Mouse (Mus musculus) neural tube, embryonic 11.5 days (tissue): Measurements from ENCODE around the gene Zfp605. TPM values are rescaled to one million over a fixed set of nuclear protein-coding genes. Genes with fewer than 3 reads are reported as not detected.

ENCODE experiments used
- ATAC-seq: fragments of 200-750 bp; cut with Nextera tagmentation; 2 replicates; pipeline ENCODE4 v1.8.0; 2017; ENCODE audit warnings: moderate number of reproducible peaks, mild to moderate bottlenecking, moderate TSS enrichment, moderate library complexity; ENCODE audit not compliant: insufficient read depth, low FRiP score, low TSS enrichment
- DNase-seq: peaks from one replicate; pipeline ENCODE4 v3.0.0-alpha.2; 2015; ENCODE audit warnings: low spot score
- H3K27ac ChIP-seq: fragments of 300-500 bp; sonication (generic); 2 replicates; pipeline ENCODE4 v1.5.1; 2014; ENCODE audit warnings: low read depth, mild to moderate bottlenecking, low read length
- H3K27me3 ChIP-seq: fragments of 300-500 bp; sonication (generic); 2 replicates; pipeline ENCODE4 v1.6.1; 2014; ENCODE audit warnings: mild to moderate bottlenecking, low read length, mixed read lengths; ENCODE audit not compliant: control insufficient read depth, insufficient read depth
- H3K36me3 ChIP-seq: fragments of 300-500 bp; sonication (generic); 2 replicates; pipeline ENCODE4 v1.6.1; 2014; ENCODE audit warnings: mild to moderate bottlenecking, low read length, moderate library complexity, mixed read lengths; ENCODE audit not compliant: control insufficient read depth, insufficient read depth
- H3K4me1 ChIP-seq: fragments of 300-500 bp; sonication (generic); 2 replicates; pipeline ENCODE4 v1.6.1; 2014; ENCODE audit warnings: low read length, mixed read lengths; ENCODE audit not compliant: control insufficient read depth, insufficient read depth
- H3K4me2 ChIP-seq: fragments of 300-500 bp; sonication (generic); 2 replicates; pipeline ENCODE4 v1.6.1; 2014; ENCODE audit warnings: low read depth, mild to moderate bottlenecking, moderate library complexity
- H3K4me3 ChIP-seq: fragments of 300-500 bp; sonication (generic); 2 replicates; pipeline ENCODE4 v1.5.1; 2014; ENCODE audit warnings: low read depth, low read length
- H3K9ac ChIP-seq: fragments of 300-500 bp; sonication (generic); 2 replicates; pipeline ENCODE4 v1.6.1; 2014; ENCODE audit warnings: mild to moderate bottlenecking, low read length
- H3K9me3 ChIP-seq: fragments of 300-500 bp; sonication (generic); 2 replicates; pipeline ENCODE4 v1.6.1; 2016; ENCODE audit warnings: low read length; ENCODE audit not compliant: control insufficient read depth
- WGBS: fragments of 180-500 bp; shearing (Covaris S2); extraction: QIAGEN DNeasy Blood & Tissue Kit; methylation state at CpG from one replicate; pipeline ENCODE4 v1.1.7; 2014; 5-methylcytosine and 5-hydroxymethylcytosine counted together
- polyA plus RNA-seq: library from polyadenylated mRNA; unstranded; fragments of >200 nt; fragmentation: Nextera tagmentation; extraction: Ambion mirVana; gene quantifications from 2 replicates; pipeline ENCODE4 v1.2.1, GENCODE M21; 2014

The Zfp605 gene
- polyA plus RNA-seq, 1 experiment from 2014 or later: 6.8 TPM

- DNase-seq (no peak), ATAC-seq (no peak)
- Histone ChIP-seq H3K4me3 (no peak overlapping the region), H3K4me1 (no peaks in the 10 kb centered on the region; the same call in 1 of the 2 replicates), H3K9me3 (no peaks in the 10 kb centered on the region), H3K36me3 (peaks cover 4% of the 10 kb centered on the region), H3K9ac (no peak overlapping the region), H3K27me3 (no peaks in the 10 kb centered on the region), H3K27ac (no peak overlapping the region), H3K4me2 (no peak overlapping the region)
- WGBS: 95% methylated on average over 3 of the region's 3 CpGs
Measured at GRCm38 (mm10) chr5:110139325-110139724, 29.4 kb downstream of the Zfp605 start.

- no peak overlapping the region for H3K4me2 ChIP-seq
- H3K36me3 ChIP-seq: peaks cover 7% of the 10 kb centered on the region
- ATAC-seq: no peak
- no peak for DNase-seq
- no peak overlapping the region for H3K27ac ChIP-seq
- 94% methylated on average over 7 of the region's 7 CpGs for WGBS
- H3K4me1 ChIP-seq: no peaks in the 10 kb centered on the region; the same call in 1 of the 2 replicates
- H3K9me3 ChIP-seq: no peaks in the 10 kb centered on the region
- H3K4me3 ChIP-seq: no peak overlapping the region
- no peaks in the 10 kb centered on the region for H3K27me3 ChIP-seq
- H3K9ac ChIP-seq: no peak overlapping the region
Measured at GRCm38 (mm10) chr5:110140424-110140823, 30.5 kb downstream of the Zfp605 start.

GRCm38 (mm10) chr5:110142309-110142708 is 32.4 kb downstream of the Zfp605 start:
- no peak overlapping the region for H3K9ac ChIP-seq
- H3K4me2 ChIP-seq: no peak overlapping the region
- H3K36me3 ChIP-seq: peaks cover 8% of the 10 kb centered on the region
- 94% methylated on average over 2 of the region's 2 CpGs for WGBS
- H3K27me3 ChIP-seq: no peaks in the 10 kb centered on the region
- H3K4me1 ChIP-seq: no peaks in the 10 kb centered on the region
- H3K27ac ChIP-seq: no peak overlapping the region
- H3K4me3 ChIP-seq: no peak overlapping the region
- ATAC-seq: no peak
- H3K9me3 ChIP-seq: no peaks in the 10 kb centered on the region
- no peak for DNase-seq

GRCm38 (mm10) chr5:110143007-110143406 is 33.1 kb downstream of the Zfp605 start:
- Histone ChIP-seq H3K27me3 (no peaks in the 10 kb centered on the region), H3K36me3 (peaks cover 9% of the 10 kb centered on the region), H3K9me3 (no peaks in the 10 kb centered on the region), H3K9ac (no peak overlapping the region), H3K27ac (no peak overlapping the region), H3K4me3 (no peak overlapping the region), H3K4me2 (no peak overlapping the region), H3K4me1 (no peaks in the 10 kb centered on the region)
- WGBS: 87% methylated on average over 5 of the region's 5 CpGs
- no peak for ATAC-seq
- no peak for DNase-seq

GRCm38 (mm10) chr5:110169374-110169773 is 59.5 kb downstream of the Zfp605 start:
- Histone ChIP-seq H3K9ac (no peak overlapping the region), H3K9me3 (no peaks in the 10 kb centered on the region), H3K4me2 (no peak overlapping the region), H3K27me3 (no peaks in the 10 kb centered on the region), H3K4me1 (no peaks in the 10 kb centered on the region), H3K36me3 (peaks cover 7% of the 10 kb centered on the region), H3K27ac (no peak overlapping the region), H3K4me3 (no peak overlapping the region)
- DNase-seq (no peak), ATAC-seq (no peak)
- 91% methylated on average over 4 of the region's 4 CpGs for WGBS

GRCm38 (mm10) chr5:110176362-110177020 is 66.6 kb downstream of the Zfp605 start, which contains the start of gene Golga3:
TSS of gene Golga3 (plus strand) at chr5:110176701.
- DNase-seq (peak; percentile 95), ATAC-seq (peak; percentile 99)
- peaks cover 7% of the 10 kb centered on the region for H3K4me1 ChIP-seq
- 0% methylated on average over 40 of the region's 41 CpGs for WGBS
- H3K4me3 ChIP-seq: peak within 1 kb of the TSS; percentile 61
- H3K27ac ChIP-seq: no peak within 1 kb of the TSS
- H3K9ac ChIP-seq: peak within 1 kb of the TSS; percentile 55
- H3K27me3 ChIP-seq: no peaks in the 10 kb centered on the region
- no peaks in the 10 kb centered on the region for H3K9me3 ChIP-seq
- peaks cover 4% of the 10 kb centered on the region; the same call in 1 of the 2 replicates for H3K36me3 ChIP-seq
- peak within 1 kb of the TSS; percentile 73 for H3K4me2 ChIP-seq

- ATAC-seq: peak; percentile 20; the same call in 1 of the 2 replicates
- Histone ChIP-seq H3K9ac (peak overlapping the region; percentile 55), H3K4me2 (peak overlapping the region; percentile 73), H3K4me3 (peak overlapping the region; percentile 61), H3K4me1 (peaks cover 7% of the 10 kb centered on the region), H3K27me3 (no peaks in the 10 kb centered on the region), H3K36me3 (peaks cover 2% of the 10 kb centered on the region; the same call in 1 of the 2 replicates), H3K9me3 (no peaks in the 10 kb centered on the region), H3K27ac (no peak overlapping the region)
- 4% methylated on average over 19 of the region's 19 CpGs for WGBS
- DNase-seq: no peak
Measured at GRCm38 (mm10) chr5:110177021-110177420, 67.1 kb downstream of the Zfp605 start.

- 85% methylated on average over 2 of the region's 2 CpGs for WGBS
- H3K4me1 ChIP-seq: peaks cover 7% of the 10 kb centered on the region
- no peak overlapping the region for H3K9ac ChIP-seq
- no peaks in the 10 kb centered on the region for H3K9me3 ChIP-seq
- DNase-seq: no peak
- no peaks in the 10 kb centered on the region for H3K36me3 ChIP-seq
- no peak overlapping the region for H3K4me3 ChIP-seq
- ATAC-seq: no peak
- H3K4me2 ChIP-seq: no peak overlapping the region
- no peaks in the 10 kb centered on the region for H3K27me3 ChIP-seq
- no peak overlapping the region for H3K27ac ChIP-seq
Measured at GRCm38 (mm10) chr5:110178628-110179027, 68.7 kb downstream of the Zfp605 start.
